15 mouse cellular contexts compared by ENCODE assay signal in genomic region chr17:85372076-85372475, GRCm38 (mm10).
DNase-seq lines count a peak whose midpoint lies in the region; ATAC-seq and TF ChIP-seq lines count a peak whose summit lies in the region.
"Had no signal": no experiment of that assay in that cellular context is flagged by ENCODE, and none has a peak within 500 bp of the region (broad histone marks: within the 10 kb centered on the region; RNA-seq: fewer than 3 reads in every experiment).

No protein-coding gene starts in this region.

- H3K9me3 ChIP-seq in heart, embryonic 10.5 days = no peaks in the 10 kb centered on the region
- peaks cover 22% of the 10 kb centered on the region for H3K9me3 ChIP-seq in megakaryocyte, embryonic 14.5 days
- H3K9me3 ChIP-seq: heart, embryonic 13.5 days; kidney, embryonic 15.5 days; limb, embryonic 15.5 days; stomach, embryonic 15.5 days had no signal

- no peaks in the 10 kb centered on the region for H3K27me3 ChIP-seq in heart, embryonic 10.5 days (ENCODE audit: insufficient read depth, poor library complexity, severe bottlenecking)
- no peaks in the 10 kb centered on the region for H3K27me3 ChIP-seq in heart, adult 2 months (ENCODE audit: control insufficient read depth, insufficient read depth, low read length)
- no peaks in the 10 kb centered on the region for H3K27me3 ChIP-seq in megakaryocyte, embryonic 14.5 days (replicated peaks)
- H3K27me3 ChIP-seq: kidney, embryonic 15.5 days; stomach, embryonic 15.5 days had no signal

- H3K9ac ChIP-seq in heart, adult 2 months (ENCODE audit: low read depth, low read length) = no peak overlapping the region
- H3K9ac ChIP-seq: heart, embryonic 13.5 days; kidney, embryonic 15.5 days; limb, embryonic 15.5 days; stomach, embryonic 15.5 days had no signal

- no peaks in the 10 kb centered on the region for H3K36me3 ChIP-seq in heart, embryonic 10.5 days
- H3K36me3 ChIP-seq in heart, adult 2 months (ENCODE audit: control insufficient read depth, insufficient read depth, low read length) = no peaks in the 10 kb centered on the region
- no peaks in the 10 kb centered on the region for H3K36me3 ChIP-seq in megakaryocyte, embryonic 14.5 days (replicated peaks; ENCODE audit: low read length)
- H3K36me3 ChIP-seq: heart, embryonic 13.5 days; kidney, embryonic 15.5 days; limb, embryonic 15.5 days; stomach, embryonic 15.5 days had no signal

- DNase-seq in heart, embryonic 10.5 days (ENCODE audit: low spot score) = peak; percentile 80
- no peak for DNase-seq in heart, adult 2 months
- peak; percentile 3 for DNase-seq in adipocyte (ENCODE audit: low spot score)
- DNase-seq in lung, postnatal 36 days = peak; percentile 6
- no peak for DNase-seq in layer of hippocampus, adult 18-20 months (ENCODE audit: low spot score in 2 of 2)
- no peak for DNase-seq in urinary bladder, postnatal 14 days (ENCODE audit: low spot score)
- DNase-seq: right cerebral cortex, postnatal 4 days; thymus, postnatal 36 days had no signal

- WGBS in heart, embryonic 10.5 days = 63% methylated on average over 13 of the region's 13 CpGs
- WGBS in heart, adult 2 months = 54% methylated on average over 13 of the region's 13 CpGs

- no peak for TF ChIP-seq POLR2A in heart, adult 2 months (IDR thresholded peaks at IDR 0.05; ENCODE audit: insufficient read depth, low read depth, low read length)

- peaks cover 12% of the 10 kb centered on the region; the same call in 1 of the 2 replicates for H3K4me1 ChIP-seq in heart, embryonic 10.5 days
- no peaks in the 10 kb centered on the region; the same call in 1 of the 2 replicates for H3K4me1 ChIP-seq in heart, adult 2 months (ENCODE audit: control insufficient read depth, insufficient read depth, low read length)
- H3K4me1 ChIP-seq in megakaryocyte, embryonic 14.5 days = no peaks in the 10 kb centered on the region

- H3K79me2 ChIP-seq in heart, adult 2 months (replicated peaks; ENCODE audit: control insufficient read depth, insufficient read depth, low read length) = no peaks in the 10 kb centered on the region

- no peak for ATAC-seq in megakaryocyte, adult 5-6 weeks (ENCODE audit: poor library complexity, severe bottlenecking)
- ATAC-seq: hindbrain, postnatal 0 days had no signal

- intact Hi-C loops in heart, adult 2 months (cut with DNase I) = no loop called here

- no peak overlapping the region for H3K4me3 ChIP-seq in heart, embryonic 10.5 days
- H3K4me3 ChIP-seq in heart, adult 2 months = no peak overlapping the region
- H3K4me3 ChIP-seq in megakaryocyte, embryonic 14.5 days (replicated peaks) = peak overlapping the region; percentile 47
- H3K4me3 ChIP-seq: heart, embryonic 13.5 days; kidney, embryonic 15.5 days; limb, embryonic 15.5 days; stomach, embryonic 15.5 days had no signal

- no peak for TF ChIP-seq EP300 in heart, adult 2 months (IDR thresholded peaks at IDR 0.05; ENCODE audit: insufficient read depth, low read depth, low read length)

- TF ChIP-seq CTCF in heart, adult 2 months (IDR thresholded peaks at IDR 0.05) = no peak

- H3K27ac ChIP-seq in heart, embryonic 10.5 days = no peak overlapping the region
- H3K27ac ChIP-seq in heart, adult 2 months = no peak overlapping the region
- H3K27ac ChIP-seq: heart, embryonic 13.5 days; hindbrain, postnatal 0 days; kidney, embryonic 15.5 days; limb, embryonic 15.5 days; stomach, embryonic 15.5 days had no signal

Comparison
In these comparisons a context has a peak if more than half of its experiments do, and no peak if none do; other contexts are left out.
1. DNase-seq: peak in heart, embryonic 10.5 days (single experiment), adipocyte (single experiment) and lung, postnatal 36 days (single experiment); none in heart, adult 2 months (0 of 2), layer of hippocampus, adult 18-20 months (0 of 2) and urinary bladder, postnatal 14 days (single experiment).